Comparison of ENCODE assay signal across 8 mouse cellular contexts in the genomic region with DNA sequence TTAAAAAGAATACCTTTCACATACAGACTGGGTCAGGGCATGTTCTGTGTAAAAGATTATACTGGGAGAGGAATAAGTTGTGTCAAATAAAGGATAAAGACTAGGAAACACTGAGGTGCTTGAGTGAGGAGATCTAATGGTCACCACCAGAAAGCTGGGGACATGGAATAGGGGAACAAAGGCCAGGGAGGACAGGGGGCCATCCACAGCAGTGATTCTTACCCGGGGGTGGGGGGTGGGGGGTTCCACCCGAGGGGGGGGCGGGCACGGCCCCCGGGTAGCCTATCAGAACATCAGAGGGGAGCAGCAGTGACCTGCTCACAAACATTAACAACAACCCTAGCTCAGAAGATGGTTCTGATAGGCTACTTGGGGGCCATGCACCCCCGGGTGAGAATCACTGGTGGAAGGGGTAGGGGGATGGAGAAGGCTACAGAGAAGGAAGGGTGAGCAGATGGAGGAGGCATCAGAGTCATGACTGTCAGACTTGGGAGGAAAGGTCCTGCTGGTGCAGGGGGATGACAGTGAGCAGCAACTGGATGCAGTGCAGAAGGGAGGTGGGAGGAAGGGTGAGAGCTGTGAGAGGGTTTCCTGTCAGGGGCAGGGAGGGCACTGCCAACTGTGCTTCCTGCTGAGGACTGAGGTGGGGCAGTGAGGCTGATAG.
A peak's percentile ranks its signal among the peaks of the same experiment; 100 is the strongest.
DNase-seq lines count a peak whose midpoint lies in the region; ATAC-seq and TF ChIP-seq lines count a peak whose summit lies in the region.
"Not testable (repeated sequence)": the region's sequence is repeated elsewhere in the genome, so short reads cannot be mapped to it uniquely, and the experiment has no call there.

No protein-coding gene starts in this region.

- not testable (repeated sequence) for H3K9ac ChIP-seq in limb, embryonic 12.5 days (replicated peaks); midbrain, embryonic 11.5 days (ENCODE audit: low read length)

- DNase-seq in adrenal gland, postnatal 14 days: peak; percentile 38
- peak; percentile 85 for DNase-seq in heart, embryonic 10.5 days (ENCODE audit: low spot score)
- DNase-seq in kidney, adult 2 months: peak; percentile 7
- DNase-seq in midbrain, embryonic 11.5 days (ENCODE audit: low spot score, missing footprints): peak; percentile 91
- peak; percentile 34 for DNase-seq in right cerebral cortex, postnatal 25 days
- DNase-seq in urinary bladder, postnatal 14 days (ENCODE audit: low spot score): peak; percentile 28

- not testable (repeated sequence) for H3K9me3 ChIP-seq in heart, embryonic 10.5 days; limb, embryonic 12.5 days; midbrain, embryonic 11.5 days (ENCODE audit: control insufficient read depth, low read length)

- TF ChIP-seq CTCF in kidney, adult 2 months (conservative IDR thresholded peaks at IDR 0.05; ENCODE audit: insufficient read depth, insufficient read length, low read depth, low read length): not testable (repeated sequence)

- not testable (repeated sequence) for H3K27ac ChIP-seq in heart, embryonic 10.5 days; kidney, adult 2 months (ENCODE audit: insufficient read depth, low read depth, low read length); limb, embryonic 12.5 days; midbrain, embryonic 11.5 days (ENCODE audit: low read depth, low read length)

- H3K36me3 ChIP-seq in heart, embryonic 10.5 days: peaks cover 28% of the 10 kb centered on the region
- H3K36me3 ChIP-seq in kidney, adult 2 months (ENCODE audit: control insufficient read depth, insufficient read depth, low read length): not testable (repeated sequence)
- H3K36me3 ChIP-seq in limb, embryonic 12.5 days: peaks cover 31% of the 10 kb centered on the region
- H3K36me3 ChIP-seq in midbrain, embryonic 11.5 days (ENCODE audit: control insufficient read depth, insufficient read depth, low read length): peaks cover 13% of the 10 kb centered on the region

- not testable (repeated sequence) for H3K4me3 ChIP-seq in heart, embryonic 10.5 days; kidney, adult 2 months (ENCODE audit: insufficient read depth, low read depth, low read length); limb, embryonic 12.5 days (replicated peaks); midbrain, embryonic 11.5 days (ENCODE audit: low read depth, low read length)

- TF ChIP-seq POLR2A in kidney, adult 2 months (IDR thresholded peaks at IDR 0.05; ENCODE audit: low read depth, low read length): not testable (repeated sequence)

- H3K27me3 ChIP-seq in heart, embryonic 10.5 days (ENCODE audit: insufficient read depth, poor library complexity, severe bottlenecking); kidney, adult 2 months (replicated peaks; ENCODE audit: control insufficient read depth, insufficient read depth, low read length); limb, embryonic 12.5 days; midbrain, embryonic 11.5 days (ENCODE audit: control insufficient read depth, insufficient read depth, low read length): not testable (repeated sequence)

- peak; percentile 72 for ATAC-seq in erythroblast, adult 5-6 weeks (replicated peaks; ENCODE audit: low FRiP score, poor library complexity, severe bottlenecking)
- peak; percentile 85 for ATAC-seq in limb, embryonic 12.5 days (ENCODE audit: insufficient number of reproducible peaks, insufficient read depth, low FRiP score, low TSS enrichment, low read depth)
- peak; percentile 83 for ATAC-seq in midbrain, embryonic 11.5 days (ENCODE audit: low FRiP score)

- not testable (repeated sequence) for H3K4me1 ChIP-seq in heart, embryonic 10.5 days; kidney, adult 2 months (ENCODE audit: control insufficient read depth, insufficient read depth, low read length); limb, embryonic 12.5 days (replicated peaks); midbrain, embryonic 11.5 days (ENCODE audit: control insufficient read depth, insufficient read depth, low read length)

- 76% methylated on average over 6 of the region's 6 CpGs for WGBS in heart, embryonic 10.5 days
- 75% methylated on average over 6 of the region's 6 CpGs for WGBS in kidney, adult 2 months
- 77% methylated on average over 6 of the region's 6 CpGs for WGBS in limb, embryonic 12.5 days
- 79% methylated on average over 6 of the region's 6 CpGs for WGBS in midbrain, embryonic 11.5 days

- not testable (repeated sequence) for H3K4me2 ChIP-seq in limb, embryonic 12.5 days; midbrain, embryonic 11.5 days

Comparison
In these comparisons a context has a peak if more than half of its experiments do, and no peak if none do; other contexts are left out.
1. DNase-seq: peak in every context shown above with its lines; median percentile 91 in midbrain, embryonic 11.5 days; 85 in heart, embryonic 10.5 days; 38 in adrenal gland, postnatal 14 days; 34 in right cerebral cortex, postnatal 25 days; 28 in urinary bladder, postnatal 14 days; 7 in kidney, adult 2 months.